Mouse (Mus musculus): ENCODE data around the gene Ppp1r10. TPM values are rescaled to one million over a fixed set of nuclear protein-coding genes. Genes with fewer than 3 reads are reported as not detected.

The Ppp1r10 gene
- total RNA-seq, 4 experiments from 2014 or later: 61.5 to 70.4 (median 63.2) TPM

DNA sequence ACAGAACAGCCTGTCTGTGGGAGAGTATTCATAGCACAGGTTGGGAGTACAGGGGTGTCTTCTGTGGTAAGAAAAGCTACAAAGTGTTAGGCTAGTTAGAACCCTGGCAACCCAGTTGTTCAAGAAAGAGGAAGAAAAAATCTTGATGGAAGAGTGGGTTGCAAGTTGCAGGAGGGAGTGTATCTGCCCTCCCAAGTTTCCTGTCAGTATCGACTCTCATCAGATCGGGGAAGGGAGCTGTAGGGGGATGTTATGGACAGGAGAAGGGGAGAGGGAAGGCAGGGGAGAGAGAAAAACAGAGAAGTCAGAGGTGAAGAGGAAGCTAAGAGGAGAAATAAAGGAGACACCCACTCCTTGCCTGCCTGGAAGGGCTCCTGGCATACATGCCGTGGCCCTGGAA, 15.6 kb upstream of the Ppp1r10 start:
- no peak for DNase-seq (ENCODE audit: low spot score in 2 of 2)

DNA sequence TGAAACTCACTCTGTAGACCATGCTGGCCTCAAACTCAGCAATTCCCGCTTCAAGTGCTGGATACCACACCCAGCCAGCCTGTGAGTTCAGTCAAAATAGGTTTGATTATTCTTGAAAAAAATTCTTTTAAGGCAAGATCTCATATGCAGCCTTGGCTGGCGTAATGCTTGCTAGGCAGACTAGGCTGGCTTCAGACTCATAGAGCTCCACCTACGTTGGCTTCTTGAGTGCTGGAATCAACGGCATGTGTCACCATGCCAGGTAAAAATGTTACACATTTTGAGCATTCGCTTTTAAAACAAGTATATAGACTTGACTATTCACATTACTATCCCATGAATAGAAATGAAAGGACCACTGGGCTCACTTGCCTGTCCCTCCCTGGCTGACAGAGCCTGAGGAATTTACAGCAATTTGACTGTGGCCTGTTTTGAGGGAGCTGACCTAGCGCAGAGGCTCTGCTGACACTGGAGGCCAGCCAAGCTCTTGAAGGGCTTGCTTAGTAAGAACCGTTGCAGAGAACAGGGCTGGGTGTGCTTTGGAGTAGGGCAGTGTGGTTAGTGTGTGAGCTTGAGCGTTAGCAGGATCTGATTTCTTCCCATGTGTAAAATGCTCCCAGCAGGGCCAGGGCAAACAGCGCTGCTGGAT, 12.8 kb upstream of the Ppp1r10 start:
- DNase-seq (ENCODE audit: low spot score in 2 of 2): no peak

DNA sequence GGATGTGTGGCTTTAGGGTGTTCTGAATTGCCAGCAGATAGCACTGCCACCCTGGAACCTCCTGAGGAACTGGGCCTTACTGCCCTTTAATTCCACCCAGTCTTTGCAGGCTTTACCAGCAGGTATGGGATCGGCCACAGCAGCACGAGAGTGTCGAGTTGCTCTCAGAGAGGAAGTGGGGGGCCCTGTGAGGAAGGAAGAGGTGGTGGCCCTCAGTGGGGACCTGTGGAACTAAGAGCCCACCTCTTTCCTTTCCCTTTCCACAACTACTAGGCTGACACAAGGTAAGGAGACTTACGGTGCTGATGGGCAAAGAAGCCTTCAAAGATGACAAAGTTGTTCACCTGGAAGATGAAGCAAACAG, 12.3 kb upstream of the Ppp1r10 start:
- DNase-seq (ENCODE audit: low spot score in 2 of 2): no peak

DNA sequence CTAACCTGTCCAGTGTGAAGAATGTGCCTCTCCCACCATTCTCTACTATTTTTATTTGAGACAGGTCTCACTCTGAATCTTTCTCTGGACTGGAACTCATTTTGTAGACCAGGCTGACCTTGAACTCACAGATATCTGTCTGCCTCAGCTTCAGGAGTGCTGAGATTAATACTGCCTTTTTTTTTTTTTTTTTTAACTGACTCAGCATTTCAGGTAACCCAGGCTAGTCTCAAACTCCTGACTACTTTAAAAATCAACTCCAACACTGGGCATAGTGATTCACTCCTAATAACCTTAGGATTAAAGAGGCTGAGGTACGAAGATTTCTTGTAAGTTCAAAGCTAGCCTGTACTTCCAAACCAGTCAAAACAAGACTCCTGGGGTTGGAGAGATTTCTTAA, 10.6 kb upstream of the Ppp1r10 start:
- DNase-seq (ENCODE audit: low spot score in 2 of 2): no peak

DNA sequence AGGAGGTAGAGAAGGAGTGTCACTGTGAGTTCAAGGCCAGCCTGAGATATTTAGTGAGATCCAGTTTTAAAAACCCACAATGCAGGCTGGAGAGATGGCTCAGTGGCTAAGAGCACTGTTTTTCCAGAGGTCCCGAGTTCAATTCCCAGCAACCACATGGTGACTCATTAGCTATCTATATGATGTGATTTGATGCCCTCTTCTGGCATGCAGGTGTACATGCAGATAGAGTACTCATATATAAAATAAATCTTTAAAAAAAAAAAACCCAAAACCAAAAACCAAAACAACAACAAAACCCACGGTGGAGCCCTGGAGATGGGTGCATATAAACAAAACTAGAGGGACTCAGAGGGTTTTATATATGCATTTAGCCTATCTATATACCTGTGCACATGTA, 8.6 kb upstream of the Ppp1r10 start:
- no peak for DNase-seq (ENCODE audit: low spot score in 2 of 2)

DNA sequence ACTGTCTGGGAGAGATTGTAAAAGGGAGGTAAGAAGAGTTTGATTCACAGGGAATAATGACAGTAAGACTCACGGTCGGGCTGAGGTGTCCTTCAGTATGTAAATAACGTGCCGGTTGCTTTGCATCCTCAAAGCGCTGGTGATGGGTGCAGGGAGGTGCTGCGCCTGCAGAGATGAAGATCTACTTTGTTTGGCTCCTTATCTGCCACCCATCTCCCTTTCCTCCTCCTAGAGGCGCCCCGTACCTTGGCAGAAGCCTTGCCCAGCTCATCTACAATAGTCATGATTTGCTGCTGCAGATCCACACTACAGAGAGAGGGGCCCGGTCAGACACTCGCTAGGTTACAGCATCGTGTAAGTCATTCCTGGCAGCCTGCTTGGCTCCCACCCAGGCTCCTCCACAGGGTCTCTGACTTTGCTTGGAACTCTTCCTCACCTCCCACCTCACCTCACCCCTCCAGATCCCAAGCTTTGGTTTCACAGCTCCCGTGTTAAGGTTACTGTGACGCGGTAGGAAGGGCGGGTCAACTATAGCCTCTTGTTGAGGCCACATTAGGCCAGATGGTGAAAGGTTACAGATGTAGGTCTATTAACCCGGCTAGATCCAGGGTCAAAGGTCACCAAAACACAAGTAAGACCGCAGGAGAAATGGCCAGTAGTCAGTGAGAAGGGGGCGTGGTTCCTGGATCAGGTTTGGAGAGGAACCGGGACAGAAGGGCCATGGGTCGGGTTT, 6.9 kb upstream of the Ppp1r10 start:
- DNase-seq (ENCODE audit: low spot score in 2 of 2): no peak

DNA sequence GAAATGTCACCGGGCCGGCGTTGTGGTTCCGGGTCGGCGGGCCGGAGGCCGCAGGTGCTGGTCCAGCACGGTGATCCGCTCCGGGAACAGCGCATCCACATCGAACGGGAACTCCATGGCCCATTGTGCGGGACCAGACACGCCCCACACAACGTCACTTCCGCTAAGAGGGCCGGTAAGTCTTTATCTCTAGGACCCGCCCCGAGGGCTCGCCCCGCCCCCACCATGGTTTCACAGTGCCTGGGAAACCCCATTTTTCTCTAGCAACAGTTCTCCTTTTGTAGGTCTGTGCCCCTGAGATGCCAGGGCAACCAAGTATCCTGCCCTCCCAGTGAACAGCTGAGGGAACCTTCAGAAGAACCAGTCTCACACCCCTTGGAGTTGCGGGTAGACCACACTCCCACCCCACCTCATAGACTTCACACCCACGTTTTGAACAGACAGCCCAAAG, 6.3 kb upstream of the Ppp1r10 start, which contains the start of gene Atat1:
Gene Atat1 (minus strand): TSS at position 157 of the 451 bp plus-strand sequence.
- peak; percentile 88 to 93 for DNase-seq (ENCODE audit: low spot score in 2 of 2)

DNA sequence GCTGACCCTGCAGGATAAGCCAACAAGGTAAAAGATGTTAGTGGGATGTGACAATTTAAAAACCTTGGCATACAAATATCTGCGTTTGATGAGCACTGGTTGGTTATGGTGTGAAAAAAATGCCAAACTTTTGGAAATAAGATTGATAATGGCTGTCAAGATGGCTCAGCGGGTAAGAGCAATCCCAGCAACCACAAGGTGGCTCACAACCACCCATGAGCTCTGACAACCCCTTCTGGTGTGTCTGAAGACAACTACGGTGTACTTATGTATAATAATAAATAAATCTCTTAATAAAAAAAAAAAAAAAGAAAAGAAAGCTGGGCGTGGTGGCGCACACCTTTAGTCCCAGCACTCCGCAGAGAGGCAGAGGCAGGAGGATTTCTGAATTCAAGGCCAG, 1.3 kb upstream of the Ppp1r10 start:
- DNase-seq (ENCODE audit: low spot score in 2 of 2): no peak

DNA sequence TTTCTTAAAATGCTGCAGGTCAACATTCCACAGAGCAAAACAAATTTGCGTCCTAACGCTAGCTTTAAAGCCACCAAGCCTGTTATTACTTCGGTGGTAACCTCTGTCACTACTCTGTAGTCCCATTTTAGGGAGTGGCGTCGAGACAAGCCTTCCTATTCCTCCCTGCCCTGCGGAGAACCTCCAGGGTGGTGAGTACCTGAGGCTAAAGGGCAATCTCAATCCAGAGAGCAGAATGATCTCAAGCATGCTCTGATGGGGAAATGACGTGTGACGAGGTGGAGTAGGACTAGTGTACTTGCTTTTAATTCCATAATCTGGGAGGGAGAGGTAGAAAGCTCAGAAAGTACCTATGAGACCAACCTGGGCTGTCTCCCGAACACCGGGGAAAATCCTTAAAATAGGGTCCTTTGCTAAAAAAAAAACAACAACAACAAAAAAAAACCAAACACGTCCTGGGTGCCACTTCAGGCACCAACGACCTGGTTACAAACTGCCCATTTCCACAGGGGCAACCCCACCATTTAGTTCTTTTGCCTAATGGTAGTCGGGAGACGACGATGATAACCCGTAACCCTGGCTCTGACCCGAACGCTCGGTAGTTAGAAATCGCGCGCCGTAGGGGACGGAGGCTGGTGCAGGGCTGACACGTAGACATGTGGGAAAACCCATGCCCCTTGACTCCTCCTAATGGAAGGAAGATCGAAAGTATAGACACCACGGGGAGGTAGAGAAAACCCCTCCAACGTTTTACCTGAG, 517 bp upstream of the Ppp1r10 start:
- no peak for DNase-seq (ENCODE audit: low spot score in 2 of 2)

DNA sequence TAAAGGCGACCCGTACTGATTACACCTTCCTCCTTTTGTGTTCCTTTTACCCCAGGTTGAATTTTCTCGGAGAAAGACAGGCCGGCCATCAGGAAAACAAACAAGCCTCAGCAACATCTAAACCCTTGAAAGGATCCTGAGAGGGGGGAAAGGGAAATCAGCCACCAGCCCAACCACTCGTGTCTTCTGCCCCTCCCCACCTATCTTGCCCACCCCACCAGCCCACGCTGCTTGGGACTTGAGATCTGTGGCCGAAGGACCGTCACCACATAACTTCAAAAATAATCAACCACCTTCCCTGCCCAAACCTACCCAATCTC, 869 bp downstream of the Ppp1r10 start:
- DNase-seq (ENCODE audit: low spot score in 2 of 2): no peak

DNA sequence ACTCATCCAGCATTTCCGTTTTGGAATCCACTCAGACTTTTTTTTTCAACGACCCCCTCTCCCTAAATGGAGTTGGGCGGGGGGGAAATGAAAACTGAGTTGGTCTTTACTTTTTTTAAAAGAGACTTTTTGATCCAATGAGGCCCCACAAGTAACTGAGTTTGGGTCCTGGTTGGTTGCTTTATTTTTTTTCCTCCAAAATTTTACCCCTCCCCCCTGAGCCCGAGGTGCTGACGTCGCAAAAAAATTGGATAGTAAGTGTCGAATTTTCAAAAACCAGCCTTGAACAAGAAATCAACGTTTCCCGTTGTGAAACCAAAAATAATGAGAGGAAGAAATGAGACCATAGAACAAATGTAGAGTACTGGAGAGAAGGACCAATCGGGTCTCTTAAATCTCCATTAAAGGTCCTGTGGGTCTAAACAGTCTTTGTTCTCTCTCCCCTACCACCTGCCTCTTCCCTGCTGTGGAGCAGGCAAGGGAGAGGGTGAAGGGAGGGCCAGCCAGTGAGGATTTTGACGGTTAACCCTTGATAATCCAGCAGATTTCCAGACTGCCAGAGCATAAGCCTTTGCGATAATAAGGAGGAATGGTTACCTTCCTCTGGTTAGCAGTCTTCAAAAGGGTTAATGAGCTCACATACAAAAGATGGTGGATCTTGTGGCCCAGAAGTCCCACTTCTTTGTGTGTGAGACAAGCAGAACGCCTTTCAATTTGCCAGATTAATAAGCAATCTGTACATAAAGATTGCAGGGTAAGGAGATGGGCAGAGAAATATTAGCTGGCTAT, 1.4 kb downstream of the Ppp1r10 start:
- no peak for DNase-seq (ENCODE audit: low spot score in 2 of 2)

DNA sequence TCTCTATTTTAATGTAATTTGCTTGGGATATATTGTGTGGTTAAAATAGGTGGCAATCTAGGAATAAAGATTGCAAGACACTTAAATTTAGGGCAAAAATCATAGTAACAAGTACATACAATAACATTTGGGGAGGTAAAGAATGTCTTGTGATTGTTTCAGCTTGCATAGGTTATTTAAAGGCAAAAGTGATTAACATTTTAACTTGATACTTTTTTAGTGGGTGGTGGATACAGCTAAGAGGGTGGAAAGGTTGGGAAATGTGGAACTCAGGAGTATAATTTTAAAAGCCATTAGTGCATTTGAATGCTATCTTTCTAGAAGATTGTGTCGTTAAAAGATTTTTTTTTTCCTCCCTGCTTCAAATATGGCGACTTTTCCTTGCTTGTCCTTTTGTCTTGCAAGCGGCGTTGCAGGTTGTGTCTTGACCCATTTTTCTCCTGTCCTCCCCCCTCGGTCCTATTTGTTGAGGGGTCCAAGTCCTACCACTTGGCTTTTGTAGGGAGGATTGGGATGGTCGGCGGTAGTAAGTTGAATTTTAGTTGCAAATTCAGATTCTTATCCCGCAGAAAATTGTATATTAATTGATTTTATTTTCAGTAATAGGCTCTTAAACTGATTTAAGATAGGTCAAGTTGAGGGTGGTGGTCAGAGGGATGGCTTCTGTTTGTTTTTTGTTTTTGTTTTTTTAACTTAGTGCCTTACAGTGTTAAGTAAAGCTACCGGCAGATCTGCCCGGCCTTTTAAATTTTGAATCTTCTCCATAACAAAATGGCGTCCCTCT, 2.2 kb downstream of the Ppp1r10 start:
- DNase-seq (ENCODE audit: low spot score in 2 of 2): no peak

DNA sequence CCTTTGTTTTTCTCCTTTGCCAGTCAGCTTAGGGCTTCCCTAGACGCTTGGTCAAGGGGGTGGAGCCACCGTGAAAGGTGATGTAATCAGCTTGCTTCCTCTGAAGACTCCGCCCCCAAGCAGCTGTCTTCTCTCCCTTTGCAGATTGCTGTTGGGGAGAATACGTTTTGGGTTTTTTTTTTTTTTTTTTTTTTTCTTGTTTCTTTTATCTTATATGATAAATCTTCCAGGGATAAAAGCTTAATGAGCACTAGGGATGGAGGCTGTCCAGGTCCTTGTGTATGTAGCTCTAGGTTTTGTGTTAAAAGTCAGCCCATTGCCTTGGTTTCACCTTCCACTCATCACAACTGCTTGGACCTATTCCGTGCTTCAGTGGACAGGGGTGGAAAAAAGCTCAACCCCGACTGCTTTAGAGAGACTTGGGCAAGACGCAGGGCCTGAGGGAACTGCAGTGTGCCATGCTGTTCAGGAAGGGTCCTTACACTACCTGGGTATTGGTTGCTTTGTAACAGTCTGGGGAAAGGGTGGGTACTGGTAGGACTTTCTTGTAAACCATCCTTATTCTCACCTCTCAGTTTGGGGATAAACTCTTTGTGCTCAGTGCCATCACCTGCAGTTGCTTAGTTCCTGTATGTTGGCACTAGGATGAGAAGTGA, 3.0 kb downstream of the Ppp1r10 start:
- DNase-seq (ENCODE audit: low spot score in 2 of 2): peak; percentile 73 to 96

DNA sequence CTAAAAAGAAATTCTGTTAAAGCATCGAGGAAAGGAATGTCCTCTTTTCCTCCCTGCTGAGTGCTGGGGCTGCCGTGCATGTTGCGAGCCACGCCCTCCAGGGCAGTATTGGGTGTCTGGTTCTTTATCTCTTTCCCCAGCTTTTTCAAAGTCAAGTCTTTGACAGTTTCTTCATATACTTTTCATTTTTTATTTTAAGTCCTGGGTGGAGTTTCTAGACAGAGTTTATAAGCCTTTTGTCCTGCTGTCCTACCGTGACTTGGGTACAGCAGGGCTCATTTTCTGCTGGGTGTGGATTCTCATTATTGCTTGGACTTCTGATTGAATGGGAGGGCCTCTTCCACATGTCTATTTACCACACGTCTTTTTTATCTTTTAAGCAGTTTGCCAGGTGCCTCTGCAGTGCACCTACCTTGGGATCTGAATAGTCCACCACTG, 3.6 kb downstream of the Ppp1r10 start:
- DNase-seq (ENCODE audit: low spot score in 2 of 2): no peak

DNA sequence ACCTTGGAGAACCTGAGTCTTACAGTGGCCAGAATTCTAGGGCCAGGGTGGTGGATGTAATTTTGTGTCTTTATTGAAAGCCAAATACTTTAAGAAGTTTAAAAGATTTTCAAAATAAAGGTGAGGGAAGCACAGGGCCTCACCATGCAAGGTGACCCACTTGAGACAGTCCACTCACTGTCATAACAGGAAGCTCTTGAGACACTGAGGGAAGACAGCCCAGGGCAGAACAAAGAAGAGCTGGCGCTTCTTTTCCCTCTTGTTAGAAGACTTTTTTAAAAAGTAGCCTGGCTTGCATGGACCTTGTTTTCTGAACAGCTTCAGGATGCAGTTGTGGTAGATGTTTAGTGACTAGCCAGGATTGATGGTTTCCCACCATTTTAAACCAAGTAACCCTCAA, 4.2 kb downstream of the Ppp1r10 start:
- no peak for DNase-seq (ENCODE audit: low spot score in 2 of 2)

DNA sequence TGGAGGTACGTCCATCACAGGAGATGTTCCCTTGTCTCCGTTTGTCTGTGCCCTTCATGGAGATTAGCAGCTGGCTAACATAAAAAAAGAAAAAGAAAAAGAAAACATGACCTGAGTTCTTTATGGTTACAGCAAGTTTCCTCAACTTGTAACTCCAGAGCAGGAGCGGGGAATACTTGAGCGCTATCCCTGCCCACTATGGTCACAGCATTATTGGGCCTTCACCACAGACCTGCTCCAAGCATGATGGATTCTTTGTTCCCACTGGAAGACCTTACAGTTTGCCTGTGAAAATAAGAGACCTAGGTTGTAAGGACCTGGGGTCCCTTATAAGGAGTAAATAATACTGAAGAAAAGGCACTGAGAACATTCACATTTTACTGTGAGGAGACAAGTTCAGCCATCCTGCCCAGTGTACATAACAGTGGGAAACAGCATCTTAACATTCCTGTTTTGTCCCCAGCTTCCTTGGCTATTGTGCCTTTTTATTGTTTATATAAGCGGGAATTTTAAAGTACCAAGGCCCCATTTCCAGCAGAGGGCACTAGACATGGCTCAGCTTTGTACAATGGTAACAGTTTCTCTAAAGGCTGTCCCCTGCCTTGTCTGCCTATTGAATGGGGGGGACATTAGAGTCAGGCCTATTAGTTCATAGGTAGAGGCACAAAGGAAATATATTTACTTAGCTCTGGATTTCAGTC, 4.8 kb downstream of the Ppp1r10 start:
- no peak for DNase-seq (ENCODE audit: low spot score in 2 of 2)

DNA sequence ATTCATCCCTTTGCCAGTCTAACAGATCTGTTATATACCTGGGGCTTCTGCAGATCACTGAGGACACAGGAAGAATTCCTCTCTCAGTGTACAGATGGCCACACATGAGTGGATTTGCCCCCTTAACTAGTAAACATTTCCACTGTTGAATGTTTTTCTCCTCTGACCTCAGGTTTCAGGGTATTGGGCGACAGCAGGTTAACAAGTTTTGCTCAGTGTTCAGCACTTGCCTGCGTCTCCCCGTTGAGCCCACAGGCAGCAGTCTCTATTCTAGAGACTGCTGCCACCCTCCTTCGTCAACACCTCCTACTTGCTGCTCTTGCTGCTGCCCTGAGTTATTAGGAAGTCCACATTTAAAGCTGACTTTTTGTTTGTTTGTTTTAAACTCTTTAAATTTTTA, 5.5 kb downstream of the Ppp1r10 start:
- DNase-seq (ENCODE audit: low spot score in 2 of 2): no peak

DNA sequence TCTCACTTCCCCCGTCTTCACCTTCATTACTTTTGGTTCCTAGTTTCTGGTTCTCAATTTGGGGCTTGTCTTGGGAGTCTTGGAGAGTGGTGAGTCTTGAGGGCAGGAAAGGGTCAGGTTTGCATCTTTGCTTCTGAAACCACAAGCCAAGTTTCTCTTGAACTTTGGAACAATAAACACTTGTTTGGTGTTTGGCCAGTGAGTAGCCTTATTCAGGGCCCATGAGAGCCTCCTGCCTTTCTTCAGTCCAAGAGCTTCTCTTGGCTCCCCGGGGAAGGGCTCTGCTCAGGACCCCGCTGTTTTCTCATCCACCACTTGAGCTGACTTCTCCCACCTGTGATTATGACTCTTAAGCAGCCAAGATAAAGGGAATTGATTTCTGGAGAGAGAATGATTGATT, 6.3 kb downstream of the Ppp1r10 start:
- no peak for DNase-seq (ENCODE audit: low spot score in 2 of 2)

DNA sequence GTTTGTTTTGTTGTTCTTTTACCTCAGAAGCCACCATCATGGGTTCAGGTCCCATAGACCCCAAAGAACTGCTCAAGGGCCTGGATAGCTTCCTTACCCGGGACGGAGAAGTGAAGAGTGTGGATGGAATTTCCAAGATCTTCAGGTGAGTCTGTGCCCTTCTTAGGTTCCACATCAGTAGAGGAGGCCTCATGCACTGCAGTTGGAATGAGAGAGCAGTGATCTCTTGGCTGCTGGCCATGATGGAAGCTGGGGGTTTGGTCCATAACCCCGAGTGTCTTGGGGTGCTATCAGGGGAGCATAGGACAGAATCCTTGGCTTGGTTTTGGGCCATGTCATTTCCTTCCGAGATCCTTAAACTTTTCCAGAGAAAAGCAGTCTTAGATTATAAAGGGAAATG, 7.0 kb downstream of the Ppp1r10 start:
- no peak for DNase-seq (ENCODE audit: low spot score in 2 of 2)

DNA sequence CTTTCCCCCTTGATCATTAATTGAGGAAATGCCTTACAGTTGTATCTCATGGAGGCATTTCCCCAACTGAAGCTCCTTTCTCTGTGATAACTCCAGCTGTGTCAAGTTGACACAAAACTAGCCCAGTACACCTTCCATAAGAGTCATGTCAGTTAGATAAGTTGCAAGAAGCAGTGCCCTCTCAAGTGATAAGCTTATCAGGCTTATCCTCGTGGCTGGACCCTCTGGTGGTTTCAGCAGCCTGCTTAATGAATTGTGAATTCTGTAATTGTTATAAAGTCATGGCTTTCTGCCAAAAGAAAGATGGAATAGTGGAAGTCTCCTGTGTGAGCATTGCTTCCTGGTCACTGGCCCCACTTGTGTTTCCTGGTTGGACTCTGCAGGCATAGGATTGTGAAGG, 11.2 kb downstream of the Ppp1r10 start:
- DNase-seq (ENCODE audit: low spot score in 2 of 2): no peak
